Mouse (Mus musculus) Muller cell, postnatal 12 days (primary cell): ENCODE measurements around the gene Cxadr.
"Not testable (repeated sequence)": the region's sequence is repeated elsewhere in the genome, so short reads cannot be mapped to it uniquely, and the experiment has no call there.

Experiments used
- DNase-seq: peaks from one replicate; pipeline ENCODE4 v3.0.0-alpha.2; 2015; ENCODE audit errors: inconsistent ontology term

Cxadr gene

GRCm38 (mm10) chr16:78364554-78364953 is 63.3 kb downstream of the Cxadr start:
- not testable (repeated sequence) for DNase-seq

GRCm38 (mm10) chr16:78371491-78372046 is 70.3 kb downstream of the Cxadr start:
- DNase-seq: no peak

GRCm38 (mm10) chr16:78372786-78373185 is 71.5 kb downstream of the Cxadr start:
- no peak for DNase-seq

GRCm38 (mm10) chr16:78373743-78374142 is 72.5 kb downstream of the Cxadr start:
- DNase-seq: no peak

- DNase-seq: no peak
Measured at GRCm38 (mm10) chr16:78375222-78375621, 73.9 kb downstream of the Cxadr start.

- peak; percentile 53 for DNase-seq
Measured at GRCm38 (mm10) chr16:78375821-78376691, 74.8 kb downstream of the Cxadr start.

- peak; percentile 96 for DNase-seq
Measured at GRCm38 (mm10) chr16:78376745-78377570, 75.7 kb downstream of the Cxadr start, which contains the start of gene Btg3. TSS of gene Btg3 (minus strand) at chr16:78377192.

GRCm38 (mm10) chr16:78378493-78378892 is 77.2 kb downstream of the Cxadr start:
- DNase-seq: no peak

- no peak for DNase-seq
Measured at GRCm38 (mm10) chr16:78389122-78389521, 87.8 kb downstream of the Cxadr start.

- DNase-seq: no peak
Measured at GRCm38 (mm10) chr16:78389986-78390385, 88.7 kb downstream of the Cxadr start.

- no peak for DNase-seq
Measured at GRCm38 (mm10) chr16:78391354-78391753, 90.1 kb downstream of the Cxadr start.

GRCm38 (mm10) chr16:78398734-78399133 is 97.4 kb downstream of the Cxadr start:
- DNase-seq: no peak

GRCm38 (mm10) chr16:78399423-78399822 is 98.1 kb downstream of the Cxadr start:
- DNase-seq: no peak

GRCm38 (mm10) chr16:78402316-78402715 is 101.0 kb downstream of the Cxadr start:
- DNase-seq: no peak

GRCm38 (mm10) chr16:78406657-78407056 is 105.4 kb downstream of the Cxadr start:
- DNase-seq: no peak

- DNase-seq: no peak
Measured at GRCm38 (mm10) chr16:78407855-78408254, 106.6 kb downstream of the Cxadr start.
